Mouse (Mus musculus) activated CD4-positive, CD25-positive, alpha-beta regulatory T cell (primary cell): ENCODE data around the gene Tchp. TPM values are rescaled to one million over a fixed set of nuclear protein-coding genes. Genes with fewer than 3 reads are reported as not detected.

Experiments
- polyA plus RNA-seq, 2 experiments: library from polyadenylated mRNA; unstranded; fragments of 100-300 nt; shearing (Covaris generic); gene quantifications; one replicate each; pipeline ENCODE4 v1.2.1; 2017

The Tchp gene
- 10 to 100 TPM; 14.8 to 20.0 TPM for polyA plus RNA-seq

GRCm38 (mm10) chr5:114707265-114708068, at the start of gene Tchp:
Tchp (plus strand) TSS chr5:114707760.

GRCm38 (mm10) chr5:114658255-114658654, 49.3 kb upstream of the Tchp start, which contains the start of gene Trpv4:
Trpv4 (minus strand) TSS chr5:114658421.

GRCm38 (mm10) chr5:114690633-114691567, 16.7 kb upstream of the Tchp start, which contains the start of gene Gltp:
Gltp (minus strand) TSS chr5:114690984.

Other genes with a start within 250 kb of the Tchp start
- gene Fam222a, start 139.7 kb upstream of the Tchp start, polyA plus RNA-seq: under 1 TPM; 0.05 to 0.43 TPM
- 1 to 10 TPM in 1 of 2 experiments, under 1 TPM in 1; 0.29 to 1.4 TPM for gene Trpv4, start 49.3 kb upstream of the Tchp start, polyA plus RNA-seq
- 100 to 1,000 TPM; 275 to 392 TPM for gene Gltp, start 16.8 kb upstream of the Tchp start, polyA plus RNA-seq
- 100 to 1,000 TPM; 115 to 179 TPM for gene Ankrd13a, start 66.9 kb downstream of the Tchp start, polyA plus RNA-seq
- gene Git2, start 67.8 kb downstream of the Tchp start, polyA plus RNA-seq: 100 to 1,000 TPM; 122 to 142 TPM
- 100 to 1,000 TPM in 1 of 2 experiments, 10 to 100 TPM in 1; 75.6 to 188 TPM for gene 1500011B03Rik, start 115.7 kb downstream of the Tchp start, polyA plus RNA-seq
- under 1 TPM in 1 of 2 experiments, not detected in 1; 0.22 TPM for gene 4930519G04Rik, start 145.9 kb downstream of the Tchp start, polyA plus RNA-seq
- gene Gm9936, start 150.9 kb downstream of the Tchp start, polyA plus RNA-seq: under 1 TPM in 1 of 2 experiments, not detected in 1; 0.48 TPM
- 10 to 100 TPM; 14.1 to 19.6 TPM for gene Oasl2, start 189.2 kb downstream of the Tchp start, polyA plus RNA-seq
- gene Oasl1, start 215.5 kb downstream of the Tchp start, polyA plus RNA-seq: 1 to 10 TPM; 1.9 to 6.5 TPM
- gene 2210016L21Rik, start 234.4 kb downstream of the Tchp start, polyA plus RNA-seq: 10 to 100 TPM; 44.6 to 56.6 TPM